Mouse (Mus musculus): Measurements from ENCODE around the gene Esyt1. TPM values are rescaled to one million over a fixed set of nuclear protein-coding genes. Genes with fewer than 3 reads are reported as not detected.
"Not testable (repeated sequence)": the region's sequence is repeated elsewhere in the genome, so short reads cannot be mapped to it uniquely, and the experiment has no call there.

Gene Esyt1
- polyA plus RNA-seq, 1 experiment from 2014 or later = 14.2 TPM

DNA sequence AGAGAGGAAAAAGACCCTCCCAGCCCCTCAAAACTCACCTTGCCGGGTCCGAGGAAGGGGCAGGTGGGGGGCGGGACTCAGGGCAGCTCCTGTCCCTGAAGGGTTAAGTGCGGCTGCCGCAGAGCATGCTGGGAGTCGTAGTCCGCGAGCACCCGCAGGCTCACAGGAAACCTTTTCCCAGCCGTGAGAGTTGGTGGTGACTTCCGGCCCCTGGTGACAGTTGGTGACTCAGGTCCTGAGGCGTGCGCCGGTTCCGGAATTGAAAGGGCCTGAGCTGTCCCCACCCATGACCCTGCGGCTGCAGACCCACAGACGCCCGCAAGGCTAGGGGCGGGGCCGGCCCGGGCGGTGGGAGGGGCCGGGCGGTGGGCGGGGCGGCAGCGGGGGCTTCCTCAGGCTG lies 27.1 kb downstream of the Esyt1 start, which contains the start of gene Myl6b:
Myl6b (minus strand) TSS at position 96 of the 400 bp plus-strand sequence.
- Histone ChIP-seq H3K27me3 (no peaks in the 10 kb centered on the region), H3K4me1 (replicated peaks) (peaks cover 36% of the 10 kb centered on the region), H3K27ac (replicated peaks) (peak within 1 kb of the TSS; percentile 77), H3K36me3 (no peaks in the 10 kb centered on the region), H3K4me3 (peak within 1 kb of the TSS; percentile 56), H3K9ac (peak within 1 kb of the TSS; percentile 45), H3K4me2 (peak within 1 kb of the TSS; percentile 86), H3K9me3 (no peaks in the 10 kb centered on the region)
- peak; percentile 85 for ATAC-seq (ENCODE audit: low FRiP score, low read depth)
- WGBS = under 1% methylated on average over 27 of the region's 27 CpGs

DNA sequence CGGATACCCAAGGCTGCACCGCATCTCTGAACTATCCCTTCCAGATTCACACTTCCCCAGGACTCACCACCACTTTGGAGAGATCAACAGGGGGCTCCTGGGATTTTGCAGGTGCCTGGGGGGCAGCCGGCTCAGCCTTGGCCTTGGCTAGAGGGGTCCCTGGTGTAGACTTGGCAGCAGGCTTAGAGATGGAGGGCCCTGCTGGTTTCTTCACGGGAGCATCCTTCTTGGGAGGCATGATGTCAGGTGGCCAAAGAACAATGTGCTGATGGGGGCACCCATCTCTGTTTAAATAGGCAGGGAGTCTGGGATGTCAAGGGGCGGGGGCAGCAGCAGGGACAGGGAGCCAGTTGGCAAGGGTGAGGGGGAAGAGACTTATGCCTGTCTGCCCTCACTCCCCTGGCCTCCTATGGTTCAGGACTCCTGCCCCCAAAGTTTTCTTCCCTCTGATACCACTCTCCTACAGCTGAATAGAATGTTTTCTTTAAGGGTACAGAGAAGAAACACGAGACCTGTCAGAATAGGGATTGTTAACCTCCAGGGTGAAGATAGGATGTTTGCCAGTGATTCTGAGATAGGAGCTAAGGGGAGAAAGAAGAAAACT lies 28.4 kb downstream of the Esyt1 start:
- no peaks in the 10 kb centered on the region for H3K9me3 ChIP-seq
- no peak overlapping the region for H3K9ac ChIP-seq
- no peaks in the 10 kb centered on the region for H3K36me3 ChIP-seq
- no peak for ATAC-seq (ENCODE audit: low FRiP score, low read depth)
- no peak overlapping the region for H3K27ac ChIP-seq (replicated peaks)
- H3K27me3 ChIP-seq = no peaks in the 10 kb centered on the region
- 36% methylated on average over 6 of the region's 6 CpGs for WGBS
- peaks cover 41% of the 10 kb centered on the region for H3K4me1 ChIP-seq (replicated peaks)
- H3K4me2 ChIP-seq = 0 out of 2 replicates have a peak overlapping the region, but pooled peaks have one; percentile 11
- no peak overlapping the region for H3K4me3 ChIP-seq

DNA sequence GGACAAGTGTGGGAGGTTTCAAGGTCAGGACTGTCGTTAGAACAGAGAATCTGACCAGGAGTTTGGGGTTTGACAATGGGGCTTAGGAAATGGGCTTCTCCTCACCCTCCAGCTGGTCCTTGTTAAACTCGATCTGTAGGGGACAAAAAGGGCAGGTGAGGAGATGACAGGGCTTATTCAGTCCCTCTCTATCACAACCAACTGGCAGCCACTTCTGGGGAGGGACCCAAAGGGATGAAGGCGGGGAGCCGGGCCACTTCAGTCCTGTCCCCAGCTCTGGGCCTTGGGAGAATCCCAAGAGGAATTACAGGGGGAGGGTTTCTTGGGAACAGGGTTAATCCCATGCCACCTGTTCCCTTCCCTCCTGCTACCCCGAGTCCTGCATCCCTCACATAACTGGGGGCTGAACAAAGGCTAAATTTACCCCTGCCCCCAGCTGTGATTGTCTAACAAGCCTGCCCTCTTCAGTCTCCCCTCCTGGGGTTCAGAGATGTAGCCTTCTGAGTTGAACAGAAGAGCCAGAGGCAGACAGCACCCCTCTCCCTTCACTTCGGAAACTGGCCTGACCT lies 29.1 kb downstream of the Esyt1 start:
- no peak overlapping the region for H3K9ac ChIP-seq
- WGBS = 38% methylated on average over 6 of the region's 6 CpGs

DNA sequence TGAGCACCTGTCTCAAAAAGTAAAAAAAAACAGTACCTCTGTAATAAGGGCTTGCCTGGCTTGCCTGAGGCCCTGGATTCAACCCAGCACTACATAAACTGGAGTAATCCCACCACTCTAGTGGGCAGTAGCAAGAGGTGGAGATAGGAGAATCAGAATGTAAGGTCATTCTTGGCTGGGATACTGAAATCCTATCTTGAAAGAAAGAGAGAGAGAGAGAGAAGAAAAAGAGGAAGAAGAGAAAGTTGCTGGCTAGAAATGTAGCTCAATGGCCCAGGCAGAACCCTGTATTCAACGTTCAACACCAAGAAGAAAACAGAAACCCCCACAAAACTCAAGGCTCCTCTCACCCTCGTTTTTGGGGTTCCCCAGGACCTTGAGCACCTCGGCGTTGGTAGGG lies 29.8 kb downstream of the Esyt1 start:
- Histone ChIP-seq H3K4me2 (no peak overlapping the region), H3K9ac (no peak overlapping the region), H3K36me3 (peaks cover 6% of the 10 kb centered on the region), H3K27me3 (no peaks in the 10 kb centered on the region), H3K4me3 (no peak overlapping the region), H3K9me3 (no peaks in the 10 kb centered on the region), H3K27ac (replicated peaks) (no peak overlapping the region), H3K4me1 (replicated peaks) (peaks cover 54% of the 10 kb centered on the region)
- 83% methylated on average over 4 of the region's 4 CpGs for WGBS
- ATAC-seq (ENCODE audit: low FRiP score, low read depth) = no peak

More for the DNA sequence above, 29.1 kb downstream of the Esyt1 start:
- H3K4me1 ChIP-seq (replicated peaks) = peaks cover 48% of the 10 kb centered on the region
- H3K4me3 ChIP-seq = no peak overlapping the region
- no peaks in the 10 kb centered on the region for H3K27me3 ChIP-seq
- no peak overlapping the region for H3K27ac ChIP-seq (replicated peaks)
- H3K4me2 ChIP-seq = 0 out of 2 replicates have a peak overlapping the region, but pooled peaks have one; percentile 11
- no peaks in the 10 kb centered on the region for H3K9me3 ChIP-seq
- no peaks in the 10 kb centered on the region for H3K36me3 ChIP-seq
- no peak for ATAC-seq (ENCODE audit: low FRiP score, low read depth)

DNA sequence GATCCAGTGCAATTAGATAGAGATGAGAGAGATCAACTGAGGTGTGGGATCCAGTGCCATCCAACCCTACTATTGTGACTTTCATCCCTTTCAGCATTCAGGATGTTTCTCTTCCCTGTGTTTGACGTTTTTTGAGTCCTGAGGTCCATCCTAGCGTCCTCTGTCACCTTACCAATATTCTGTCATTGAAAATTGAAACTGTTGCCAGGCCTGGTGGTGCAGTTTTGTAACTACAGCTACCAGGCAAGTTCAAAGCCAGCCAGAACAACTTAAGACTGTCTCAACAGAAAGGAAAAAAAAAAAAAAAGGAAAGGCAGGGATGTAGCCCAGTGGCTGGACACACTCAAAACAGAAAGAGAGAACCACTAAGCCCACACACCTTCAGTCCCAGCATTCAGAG lies 30.4 kb downstream of the Esyt1 start:
- Histone ChIP-seq H3K4me3 (peak overlapping the region; percentile 55), H3K4me2 (peak overlapping the region; percentile 86), H3K9ac (0 out of 2 replicates have a peak overlapping the region, but pooled peaks have one; percentile 79), H3K4me1 (replicated peaks) (peaks cover 59% of the 10 kb centered on the region), H3K36me3 (peaks cover 12% of the 10 kb centered on the region), H3K27me3 (no peaks in the 10 kb centered on the region), H3K9me3 (no peaks in the 10 kb centered on the region), H3K27ac (replicated peaks) (peak overlapping the region; percentile 98; the same call in 1 of the 2 replicates)
- no peak for ATAC-seq (ENCODE audit: low FRiP score, low read depth)
- WGBS = 75% methylated on average over 2 of the region's 2 CpGs

DNA sequence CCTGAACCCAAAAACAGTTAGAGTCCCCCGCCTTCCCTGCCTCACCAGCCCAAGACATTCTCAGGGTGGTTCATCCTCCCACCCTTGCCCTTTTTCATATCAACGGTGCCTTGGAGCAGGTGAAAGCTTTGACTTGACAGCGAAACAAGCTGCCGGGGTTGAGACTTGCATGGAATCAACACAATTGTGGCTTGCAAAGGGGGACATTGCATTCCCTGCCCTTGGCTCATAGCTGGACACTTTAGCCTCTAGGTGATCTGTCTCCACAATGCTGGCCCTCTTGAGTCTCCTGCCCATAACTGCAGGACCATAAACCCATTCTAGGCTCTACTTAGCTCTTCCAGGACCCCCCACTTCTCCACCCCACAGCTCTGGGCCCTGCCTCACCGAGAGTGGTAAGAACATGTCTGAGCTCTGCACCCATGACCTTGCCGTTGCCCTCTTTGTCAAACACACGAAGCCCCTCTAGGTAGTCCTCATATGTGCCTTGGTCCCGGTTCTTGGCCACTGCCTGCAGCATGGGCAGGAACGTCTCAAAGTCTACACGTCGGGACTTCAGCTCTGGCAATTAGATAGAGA lies 30.9 kb downstream of the Esyt1 start:
- WGBS = 61% methylated on average over 11 of the region's 11 CpGs
- H3K4me1 ChIP-seq (replicated peaks) = peaks cover 63% of the 10 kb centered on the region
- H3K9me3 ChIP-seq = no peaks in the 10 kb centered on the region

DNA sequence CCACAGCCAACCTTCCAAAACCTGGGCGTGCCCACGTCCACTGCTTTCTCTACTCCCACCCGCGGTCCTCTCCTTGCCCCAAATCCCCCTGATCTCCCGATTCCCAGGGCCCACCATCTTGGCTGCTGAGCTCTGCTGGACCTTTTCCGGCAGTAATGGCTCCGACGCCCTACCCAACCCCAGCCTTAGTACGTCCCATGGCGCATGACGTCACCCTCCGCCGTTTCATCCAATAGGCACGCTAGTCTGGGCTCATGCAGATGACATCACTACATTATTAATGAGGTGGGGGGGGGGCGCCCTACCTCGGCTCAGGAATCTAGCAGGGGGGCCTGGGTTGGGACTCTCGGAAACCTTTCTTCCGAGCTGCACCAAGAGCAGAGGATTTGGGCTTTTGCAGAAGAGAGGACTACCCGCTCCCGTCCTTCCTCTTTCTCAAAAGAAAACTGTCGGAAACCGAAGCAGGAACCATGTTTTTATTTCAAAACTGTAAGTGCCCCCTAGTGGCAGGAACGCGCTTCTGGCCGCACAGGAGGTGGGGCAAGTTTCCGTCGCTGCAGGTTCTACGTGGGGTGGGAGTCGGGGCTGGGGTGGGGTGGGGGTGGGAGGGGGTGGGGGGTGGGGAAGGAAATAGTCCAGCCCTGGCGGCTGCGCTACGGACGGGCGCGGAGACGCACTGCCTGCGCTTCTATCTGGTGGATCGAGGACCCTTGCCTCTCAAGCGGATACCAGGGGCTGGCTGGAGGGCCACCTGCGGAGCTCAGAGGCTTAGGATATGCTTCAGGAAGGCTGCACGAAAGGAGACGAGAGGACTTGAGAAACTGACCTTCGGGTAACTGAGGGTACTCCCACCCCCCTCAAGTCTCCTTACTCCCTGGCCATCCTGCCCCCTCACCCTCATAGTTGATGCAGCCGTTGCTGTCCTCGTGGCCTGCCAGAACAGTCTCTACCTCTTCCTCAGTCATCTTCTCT lies 31.7 kb downstream of the Esyt1 start, which contains the start of gene Myl6:
Myl6 (minus strand) TSS at position 451 of the 972 bp plus-strand sequence.
- H3K4me3 ChIP-seq = peak within 1 kb of the TSS; percentile 55
- H3K27ac ChIP-seq (replicated peaks) = peak within 1 kb of the TSS; percentile 98
- under 1% methylated on average over 45 of the region's 45 CpGs for WGBS
- peak; percentile 93 for ATAC-seq (ENCODE audit: low FRiP score, low read depth)
- H3K4me1 ChIP-seq (replicated peaks) = peaks cover 63% of the 10 kb centered on the region
- H3K4me2 ChIP-seq = peak within 1 kb of the TSS; percentile 86
- peaks cover 24% of the 10 kb centered on the region for H3K36me3 ChIP-seq
- no peaks in the 10 kb centered on the region for H3K27me3 ChIP-seq
- peak within 1 kb of the TSS; percentile 79 for H3K9ac ChIP-seq
- H3K9me3 ChIP-seq = no peaks in the 10 kb centered on the region

More for the DNA sequence above, 30.9 kb downstream of the Esyt1 start:
- Histone ChIP-seq H3K27ac (replicated peaks) (peak overlapping the region; percentile 98), H3K4me2 (peak overlapping the region; percentile 86), H3K4me3 (peak overlapping the region; percentile 55), H3K36me3 (peaks cover 17% of the 10 kb centered on the region), H3K9ac (peak overlapping the region; percentile 79), H3K27me3 (no peaks in the 10 kb centered on the region)
- ATAC-seq (ENCODE audit: low FRiP score, low read depth) = no peak

DNA sequence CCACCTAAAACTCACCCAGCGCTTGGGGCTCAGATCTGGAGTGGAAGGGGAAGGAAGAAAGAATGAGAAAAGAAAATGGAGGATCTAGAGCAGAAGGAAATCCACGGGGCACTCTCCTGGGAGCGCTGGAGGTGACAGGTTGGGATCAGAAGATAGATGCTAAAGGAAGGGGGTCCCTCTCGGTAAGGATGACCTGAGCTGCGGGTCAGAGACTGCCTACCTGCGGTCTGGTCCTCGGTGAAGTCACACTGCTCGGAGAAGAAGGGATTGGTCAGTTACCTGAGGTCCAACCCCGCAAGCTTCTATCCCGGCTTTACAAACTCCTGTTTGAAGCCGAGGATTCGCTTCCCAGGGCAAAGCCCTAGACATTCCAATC lies 32.4 kb downstream of the Esyt1 start:
- Histone ChIP-seq H3K27me3 (no peaks in the 10 kb centered on the region), H3K9ac (peak overlapping the region; percentile 79), H3K4me1 (replicated peaks) (peaks cover 61% of the 10 kb centered on the region), H3K4me3 (peak overlapping the region; percentile 55), H3K9me3 (no peaks in the 10 kb centered on the region), H3K27ac (replicated peaks) (peak overlapping the region; percentile 98), H3K36me3 (peaks cover 30% of the 10 kb centered on the region), H3K4me2 (peak overlapping the region; percentile 86)
- 0% methylated on average over 12 of the region's 12 CpGs for WGBS
- ATAC-seq (ENCODE audit: low FRiP score, low read depth) = peak; percentile 52

DNA sequence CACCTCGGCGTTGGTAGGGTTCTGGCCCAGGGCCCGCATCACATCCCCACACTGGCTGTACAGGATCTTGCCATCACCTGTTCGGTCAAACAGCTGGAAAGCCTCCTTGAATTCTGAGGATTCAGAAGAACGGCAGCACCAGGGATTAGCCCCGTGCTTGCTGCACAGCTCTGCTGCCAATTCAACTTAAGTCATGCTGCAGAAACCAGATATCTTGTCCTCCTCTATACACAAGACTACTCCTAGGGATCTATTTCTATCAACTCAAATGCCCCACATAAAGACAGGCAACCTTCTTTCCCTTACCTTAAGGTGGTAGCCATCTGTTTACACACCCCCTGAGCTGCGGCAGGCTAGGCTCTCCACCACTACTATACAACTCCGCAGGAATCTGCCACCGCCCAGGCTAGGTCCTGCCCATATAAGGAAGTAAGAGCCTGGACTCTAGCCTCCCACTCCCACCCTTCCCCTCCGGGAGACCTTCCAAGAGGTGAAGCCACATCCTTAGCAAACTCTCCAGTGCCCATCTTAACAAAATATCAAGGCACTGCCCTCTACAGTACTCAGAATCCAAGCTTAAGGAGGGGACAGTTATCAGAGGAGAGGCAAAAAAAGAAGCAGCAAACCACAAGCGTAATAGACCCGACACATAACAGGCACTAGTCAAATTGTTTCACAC lies 32.9 kb downstream of the Esyt1 start:
- peaks cover 56% of the 10 kb centered on the region for H3K4me1 ChIP-seq (replicated peaks)
- H3K27me3 ChIP-seq = no peaks in the 10 kb centered on the region
- H3K4me3 ChIP-seq = peak overlapping the region; percentile 55
- ATAC-seq (ENCODE audit: low FRiP score, low read depth) = peak; percentile 39; the same call in 1 of the 2 replicates
- peak overlapping the region; percentile 79 for H3K9ac ChIP-seq
- peak overlapping the region; percentile 86 for H3K4me2 ChIP-seq
- H3K27ac ChIP-seq (replicated peaks) = peak overlapping the region; percentile 98
- H3K36me3 ChIP-seq = peaks cover 36% of the 10 kb centered on the region
- H3K9me3 ChIP-seq = no peaks in the 10 kb centered on the region
- WGBS = 28% methylated on average over 12 of the region's 12 CpGs

DNA sequence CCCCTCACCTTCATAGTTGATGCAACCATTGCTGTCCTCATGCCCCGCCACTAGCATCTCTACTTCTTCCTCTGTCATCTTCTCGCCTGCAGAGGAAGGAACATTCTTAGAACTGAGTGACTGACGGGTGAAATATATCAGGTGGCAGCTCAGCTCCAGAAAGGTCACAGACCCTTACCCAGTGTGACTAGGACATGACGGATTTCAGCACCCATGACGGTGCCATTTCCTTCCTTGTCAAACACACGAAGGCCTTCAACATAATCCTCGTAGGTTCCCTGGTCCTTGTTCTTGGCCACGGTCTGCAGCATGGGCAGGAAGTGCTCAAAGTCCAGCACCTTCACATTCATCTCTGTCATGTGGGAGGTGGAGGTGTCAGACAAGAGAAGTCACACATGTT lies 33.6 kb downstream of the Esyt1 start:
- H3K27me3 ChIP-seq; ATAC-seq (ENCODE audit: low FRiP score, low read depth); H3K9me3 ChIP-seq: not testable (repeated sequence)
- Histone ChIP-seq H3K4me3 (peak overlapping the region; percentile 55), H3K9ac (peak overlapping the region; percentile 79), H3K27ac (replicated peaks) (peak overlapping the region; percentile 98), H3K36me3 (peaks cover 43% of the 10 kb centered on the region), H3K4me2 (peak overlapping the region; percentile 86), H3K4me1 (replicated peaks) (peaks cover 49% of the 10 kb centered on the region)
- WGBS = 77% methylated on average over 8 of the region's 8 CpGs

DNA sequence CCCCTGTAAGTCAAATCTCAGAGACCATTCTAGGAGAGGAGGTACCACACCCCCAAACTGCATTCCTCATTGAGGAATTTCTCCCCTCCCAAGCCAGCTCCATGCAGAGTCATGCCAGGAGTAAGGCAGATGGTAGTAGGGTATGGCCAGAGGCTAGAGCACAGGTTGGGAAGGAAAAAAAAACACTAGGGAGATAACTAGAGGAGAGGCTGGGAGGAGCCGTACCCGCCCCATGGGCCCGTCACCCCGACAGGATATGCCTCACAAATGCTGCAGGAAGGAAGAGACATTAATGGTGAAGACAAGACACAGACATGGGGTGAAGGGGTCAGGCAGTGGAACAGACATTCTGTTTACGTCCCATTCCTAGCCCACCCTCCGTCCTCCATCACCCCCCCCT lies 34.2 kb downstream of the Esyt1 start:
- H3K27me3 ChIP-seq = no peaks in the 10 kb centered on the region
- no peak for ATAC-seq (ENCODE audit: low FRiP score, low read depth)
- H3K4me2 ChIP-seq = peak overlapping the region; percentile 86
- no peaks in the 10 kb centered on the region for H3K9me3 ChIP-seq
- peaks cover 45% of the 10 kb centered on the region for H3K4me1 ChIP-seq (replicated peaks)
- H3K27ac ChIP-seq (replicated peaks) = peak overlapping the region; percentile 98
- H3K9ac ChIP-seq = peak overlapping the region; percentile 19
- peak overlapping the region; percentile 55 for H3K4me3 ChIP-seq
- WGBS = 72% methylated on average over 6 of the region's 6 CpGs
- peaks cover 46% of the 10 kb centered on the region for H3K36me3 ChIP-seq

All from hindbrain, embryonic 15.5 days (tissue).